Mouse (Mus musculus): ENCODE results near the gene Trit1.

- no peak for TF ChIP-seq GATA1 (IDR thresholded peaks at IDR 0.05; ENCODE audit: low read length)
- TF ChIP-seq TAL1 (IDR thresholded peaks at IDR 0.05; ENCODE audit: low read length): no peak
Observed at GRCm38 (mm10) chr4:123061744-123062143, 45.3 kb downstream of the Trit1 start.
